Mouse (Mus musculus) right cerebral cortex, adult 18-20 months (tissue): ENCODE measurements at regions not wholly inside any gene's neighbourhood (a gene's known extent, or its start where the extent isn't known, plus 50 kb on each side); places are given as distances from the start of the nearest gene placed in this dataset.

Source experiments
- DNase-seq: peaks from one replicate; pipeline ENCODE4 v3.0.0; 2022; ENCODE audit warnings: mixed read lengths

GRCm38 (mm10) chr3:151366302-151366701 lies 71.4 kb upstream of the Adgrl4 start:
- no peak for DNase-seq

GRCm38 (mm10) chr3:151366707-151367306 lies 70.9 kb upstream of the Adgrl4 start:
- DNase-seq, result no peak

- no peak for DNase-seq
These were observed 54.2 kb upstream of the Adgrl4 start for GRCm38 (mm10) chr3:151383326-151384019.

- DNase-seq, result no peak
These were observed 52.8 kb upstream of the Adgrl4 start for GRCm38 (mm10) chr3:151384850-151385249.

- DNase-seq, result no peak
These were observed 51.6 kb upstream of the Adgrl4 start for GRCm38 (mm10) chr3:151386103-151386502.
